Mouse (Mus musculus) neural tube, embryonic 14.5 days (tissue): ENCODE results near the gene Nceh1. TPM values are rescaled to one million over a fixed set of nuclear protein-coding genes. Genes with fewer than 3 reads are reported as not detected.

ENCODE experiments used
- polyA plus RNA-seq: library from polyadenylated mRNA; unstranded; fragments of >200 nt; fragmentation: Nextera tagmentation; extraction: Ambion mirVana; gene quantifications from 2 replicates; pipeline ENCODE4 v1.2.1, GENCODE M21; 2014

Gene Nceh1
- polyA plus RNA-seq, 1 experiment from 2014 or later: 14.8 TPM

Other genes with a start within 250 kb of the Nceh1 start
- 5.1 and 7.0 TPM in 2 replicates for gene Ect2, start 29.1 kb upstream of the Nceh1 start, polyA plus RNA-seq
- 0.05 and 0.07 TPM in 2 replicates for gene Tnfsf10, start 134.1 kb downstream of the Nceh1 start, polyA plus RNA-seq
- gene Ghsr, start 188.4 kb downstream of the Nceh1 start, polyA plus RNA-seq: 1.0 and 1.8 TPM in 2 replicates